Mouse (Mus musculus) CH12.LX (cell line): ENCODE measurements around the gene Sorbs2. TPM values are rescaled to one million over a fixed set of nuclear protein-coding genes. Genes with fewer than 3 reads are reported as not detected.

Experiments
- DNase-seq: peaks from one replicate; pipeline ENCODE4 v3.0.0-alpha.2; 2013; ENCODE audit errors: extremely low read depth
- H3K27ac ChIP-seq: 2 replicates; pipeline ENCODE4 v1.5.1; 2012; ENCODE audit warnings: low read depth, mild to moderate bottlenecking, control low read depth, moderate library complexity; ENCODE audit not compliant: insufficient read depth
- H3K27me3 ChIP-seq: replicated peaks from 2 replicates; pipeline ENCODE3; 2012; ENCODE audit warnings: inconsistent platforms
- H3K36me3 ChIP-seq, 2 experiments: replicated peaks in 1 of 2; 2 replicates each; pipeline versions ENCODE3 to v1.6.1; 2012; ENCODE audit warnings: inconsistent platforms in 1 of 2, low read length in 1 of 2, mild to moderate bottlenecking in 1 of 2, mixed read lengths in 1 of 2, moderate library complexity in 1 of 2; ENCODE audit not compliant: control insufficient read depth in 1 of 2, insufficient read depth in 1 of 2
- H3K4me1 ChIP-seq, 2 experiments: 2 replicates each; pipeline ENCODE4 v1.6.1; 2012; ENCODE audit warnings: inconsistent platforms in 1 of 2, moderate library complexity in 1 of 2; ENCODE audit not compliant: insufficient read depth in 2 of 2, control insufficient read depth in 1 of 2
- H3K4me2 ChIP-seq: 2 replicates; pipeline ENCODE4 v1.6.1; 2012; ENCODE audit warnings: low read depth, mild to moderate bottlenecking, control low read depth; ENCODE audit not compliant: poor library complexity, insufficient read depth, severe bottlenecking
- H3K4me3 ChIP-seq, 3 experiments: fragments of 150-350 bp in 1 of 3; sonication (generic) in 1 of 3; replicated peaks in 1 of 3; 2 replicates each; pipeline versions ENCODE3 to v1.5.1; 2011 to 2012; ENCODE audit warnings: low read depth in 2 of 3, low read length in 2 of 3, mild to moderate bottlenecking in 2 of 3, moderate library complexity in 2 of 3, control low read depth in 1 of 3, improper control_type of control experiment in 1 of 3, inconsistent platforms in 1 of 3, mixed read lengths in 1 of 3; ENCODE audit not compliant: poor library complexity in 1 of 3
- H3K79me2 ChIP-seq: replicated peaks from 2 replicates; pipeline ENCODE4 v1.6.1; 2012; ENCODE audit warnings: mild to moderate bottlenecking, moderate library complexity; ENCODE audit not compliant: control insufficient read depth, poor library complexity, insufficient read depth, severe bottlenecking; ENCODE audit errors: extremely low read depth
- H3K9ac ChIP-seq: 2 replicates; pipeline ENCODE4 v1.6.1; 2012; ENCODE audit warnings: low read depth, mild to moderate bottlenecking, control low read depth, moderate library complexity; ENCODE audit not compliant: insufficient read depth
- H3K9me3 ChIP-seq: replicated peaks from 2 replicates; pipeline ENCODE3; 2012; ENCODE audit warnings: low read length, inconsistent platforms, mixed read lengths
- BHLHE40 ChIP-seq: IDR thresholded peaks from 2 replicates; pipeline ENCODE4 v1.6.1; 2011; ENCODE audit warnings: mild to moderate bottlenecking, low read depth, low read length, improper control_type of control experiment
- CHD1 ChIP-seq: IDR thresholded peaks from 2 replicates; pipeline ENCODE4 v1.6.1; 2012; ENCODE audit warnings: low read depth, low read length, improper control_type of control experiment, inconsistent platforms
- CHD2 ChIP-seq: IDR thresholded peaks from 2 replicates; pipeline ENCODE4 v1.6.1; 2011; ENCODE audit warnings: low read length, improper control_type of control experiment
- CTCF ChIP-seq, 2 experiments: IDR thresholded peaks in 1 of 2; conservative IDR thresholded peaks in 1 of 2; 2 replicates each; pipeline ENCODE4 v1.5.1; 2011 to 2012; ENCODE audit warnings: low read depth in 2 of 2, low read length in 2 of 2, improper control_type of control experiment in 1 of 2, inconsistent platforms in 1 of 2, mild to moderate bottlenecking in 1 of 2, moderate library complexity in 1 of 2
- ELF1 ChIP-seq: IDR thresholded peaks from 2 replicates; pipeline ENCODE4 v1.6.1; 2014; ENCODE audit warnings: low read depth, mild to moderate bottlenecking, inconsistent platforms, low read length, improper control_type of control experiment
- ETS1 ChIP-seq: conservative IDR thresholded peaks from 2 replicates; pipeline ENCODE4 v1.6.1; 2012; ENCODE audit warnings: low read depth, mild to moderate bottlenecking, inconsistent platforms, low read length, improper control_type of control experiment, moderate library complexity
- GABPA ChIP-seq: IDR thresholded peaks from 2 replicates; pipeline ENCODE4 v1.6.1; 2012; ENCODE audit warnings: low read depth, low read length, improper control_type of control experiment, inconsistent platforms; ENCODE audit not compliant: insufficient replicate concordance
- KAT2A ChIP-seq: IDR thresholded peaks from 2 replicates; pipeline ENCODE4 v1.6.1; 2012; ENCODE audit warnings: low read length, improper control_type of control experiment, inconsistent platforms; ENCODE audit not compliant: insufficient replicate concordance
- MAFK ChIP-seq: IDR thresholded peaks from 2 replicates; pipeline ENCODE4 v1.6.1; 2011; ENCODE audit warnings: low read length, improper control_type of control experiment; ENCODE audit not compliant: insufficient replicate concordance
- MXI1 ChIP-seq: IDR thresholded peaks from 2 replicates; pipeline ENCODE4 v1.6.1; 2011; ENCODE audit warnings: mild to moderate bottlenecking, low read depth, low read length, improper control_type of control experiment
- RCOR1 ChIP-seq: conservative IDR thresholded peaks from 2 replicates; pipeline ENCODE4 v1.6.1; 2012; ENCODE audit warnings: low read depth, mild to moderate bottlenecking, inconsistent platforms, low read length, improper control_type of control experiment
- SIN3A ChIP-seq: IDR thresholded peaks from 2 replicates; pipeline ENCODE4 v1.6.1; 2012; ENCODE audit warnings: low read length, improper control_type of control experiment, inconsistent platforms
- TBP ChIP-seq: conservative IDR thresholded peaks from 2 replicates; pipeline ENCODE4 v1.6.1; 2011; ENCODE audit warnings: low read depth, low read length, improper control_type of control experiment
- UBTF ChIP-seq: IDR thresholded peaks from 2 replicates; pipeline ENCODE4 v1.6.1; 2012; ENCODE audit warnings: low read depth, mild to moderate bottlenecking, inconsistent platforms, low read length, improper control_type of control experiment, moderate library complexity
- USF1 ChIP-seq: IDR thresholded peaks from 2 replicates; pipeline ENCODE4 v1.6.1; 2014; ENCODE audit warnings: low read depth, mild to moderate bottlenecking, inconsistent platforms, low read length, improper control_type of control experiment
- USF2 ChIP-seq: conservative IDR thresholded peaks from 2 replicates; pipeline ENCODE4 v1.6.1; 2011; ENCODE audit warnings: low read depth, low read length, improper control_type of control experiment
- dilution Hi-C: fragments of 300-500 bp; cut with MboI; formaldehyde crosslinking; loops from 2 replicates; pipeline ENCODE4 v1.14.3; 2020; ENCODE audit warnings: low sequenced_read_pairs; ENCODE audit not compliant: extremely low pct_unique_long_range_greater_than_20kb, extremely low pct_ligation_motif_present
- in situ Hi-C: fragments of 300-500 bp; cut with MboI; formaldehyde crosslinking; loops from 3 replicates; pipeline ENCODE4 v1.14.3; 2019; ENCODE audit warnings: low sequenced_read_pairs, low pct_ligation_motif_present, low pct_unique_long_range_greater_than_20kb, mixed read lengths
- polyA plus RNA-seq: library from polyadenylated mRNA; unstranded; fragments of >175 nt; gene quantifications from 2 replicates; pipeline ENCODE4 v1.2.1, GENCODE M21; 2012; ENCODE audit warnings: low read depth; ENCODE audit not compliant: insufficient read length
- total RNA-seq, 2 experiments: library from RNA; depleted of rRNA; stranded (reverse); fragments of 300-350 nt in 1 of 2; fragments of >200 nt in 1 of 2; gene quantifications; 2 replicates each; pipeline ENCODE4 v1.2.3; 2012 to 2014

The Sorbs2 gene
- total and polyA plus RNA-seq, 3 experiments = not detected

GRCm38 (mm10) chr8:45714806-45715205 is 207.2 kb downstream of the Sorbs2 start:
- H3K9ac ChIP-seq = no peak overlapping the region
- dilution Hi-C loops = no loop called here
- no peaks in the 10 kb centered on the region for H3K36me3 ChIP-seq
- no peak overlapping the region for H3K4me2 ChIP-seq
- no peaks in the 10 kb centered on the region for H3K9me3 ChIP-seq
- H3K27me3 ChIP-seq = no peaks in the 10 kb centered on the region
- no peaks in the 10 kb centered on the region for H3K4me1 ChIP-seq
- in situ Hi-C loops = no loop called here
- no peak overlapping the region for H3K27ac ChIP-seq
- no peak for DNase-seq
- no peak overlapping the region for H3K4me3 ChIP-seq
- no peaks in the 10 kb centered on the region for H3K79me2 ChIP-seq
- TF ChIP-seq MAFK = no peak
- TF ChIP-seq ELF1 = no peak
- TF ChIP-seq UBTF = no peak
- no peak for TF ChIP-seq RCOR1
- TF ChIP-seq TBP = no peak
- no peak for TF ChIP-seq MXI1
- no peak for TF ChIP-seq USF1
- TF ChIP-seq BHLHE40 = no peak
- TF ChIP-seq KAT2A = no peak
- no peak for TF ChIP-seq CTCF (conservative IDR thresholded peaks at IDR 0.05 in 1 of 2, IDR thresholded peaks at IDR 0.05 in 1 of 2; ENCODE audit: low read depth in 2 of 2, low read length in 2 of 2)
- TF ChIP-seq USF2 = no peak
- no peak for TF ChIP-seq ETS1
- no peak for TF ChIP-seq SIN3A
- no peak for TF ChIP-seq CHD2
- no peak for TF ChIP-seq GABPA
- no peak for TF ChIP-seq CHD1
- TF ChIP-seq, all 38 proteins: peak for 0

GRCm38 (mm10) chr8:45715330-45716027 is 207.9 kb downstream of the Sorbs2 start:
- H3K79me2 ChIP-seq = no peaks in the 10 kb centered on the region
- H3K4me3 ChIP-seq = no peak overlapping the region
- H3K9me3 ChIP-seq = no peaks in the 10 kb centered on the region
- H3K36me3 ChIP-seq = no peaks in the 10 kb centered on the region
- no peak for DNase-seq
- in situ Hi-C loops = no loop called here
- dilution Hi-C loops = no loop called here
- TF ChIP-seq MXI1 = no peak
- no peak for TF ChIP-seq CTCF (conservative IDR thresholded peaks at IDR 0.05 in 1 of 2, IDR thresholded peaks at IDR 0.05 in 1 of 2; ENCODE audit: low read depth in 2 of 2, low read length in 2 of 2)
- no peak overlapping the region for H3K4me2 ChIP-seq
- no peak overlapping the region for H3K27ac ChIP-seq
- no peaks in the 10 kb centered on the region for H3K4me1 ChIP-seq
- no peak overlapping the region for H3K9ac ChIP-seq
- H3K27me3 ChIP-seq = no peaks in the 10 kb centered on the region
